Mouse (Mus musculus) testis, adult 10 weeks (tissue): ENCODE data around the gene Ctbp2. TPM values are rescaled to one million over a fixed set of nuclear protein-coding genes. Genes with fewer than 3 reads are reported as not detected.

Experiments used
- polyA plus RNA-seq: library from polyadenylated mRNA; stranded (reverse); fragments of 350-450 nt; fragmentation: Illumina TruSeq; extraction: RNeasy Lipid Tissue Mini Kit (QIAGEN cat#74804); gene quantifications from one replicate; pipeline ENCODE4 v1.2.3, GENCODE M21; 2014; ENCODE audit warnings: low read depth, low replicate concordance

Ctbp2 gene
- polyA plus RNA-seq = 19.2 TPM

GRCm38 (mm10) chr7:133123999-133124700, at the start of gene Ctbp2:
Gene Ctbp2, minus strand, starts transcription at chr7:133124354.

GRCm38 (mm10) chr7:133123244-133123998, 733 bp downstream of the Ctbp2 start, which contains the start of gene Fgfr2:
Gene Fgfr2, minus strand, starts transcription at chr7:133123350.

Other genes with a start within 250 kb of the Ctbp2 start
- 183 TPM for gene Zranb1, start 193.2 kb downstream of the Ctbp2 start, polyA plus RNA-seq
- gene Fgfr2, start 1.0 kb downstream of the Ctbp2 start, polyA plus RNA-seq = 6.2 TPM